Mouse (Mus musculus): ENCODE measurements at regions not wholly inside any gene's neighbourhood (a gene's known extent, or its start where the extent isn't known, plus 50 kb on each side); places are given as distances from the start of the nearest gene placed in this dataset.
A peak's percentile ranks its signal among the peaks of the same experiment; 100 is the strongest.

DNA sequence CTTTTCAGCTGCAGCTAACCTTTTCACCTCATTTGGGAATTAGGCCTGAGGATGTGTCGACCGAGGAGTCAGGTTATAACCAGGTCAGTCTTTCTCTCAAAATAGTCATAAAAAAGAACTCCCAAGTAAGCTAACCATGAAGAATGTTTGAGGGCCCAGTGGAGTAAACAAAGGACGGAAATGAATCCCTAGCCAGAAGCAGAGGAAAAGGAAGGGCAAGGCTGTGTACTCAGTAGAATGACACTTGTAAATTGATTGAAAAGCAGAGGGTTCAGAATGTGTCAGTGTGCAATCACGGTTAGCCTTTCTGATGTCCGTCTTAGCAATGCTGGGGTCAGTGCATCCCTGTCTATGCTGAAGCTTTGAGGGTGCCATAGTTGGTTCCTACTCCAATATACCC is 149.3 kb upstream of the Ghitm start:
- WGBS: 23% methylated on average over 5 of the region's 5 CpGs
- H3K4me1 ChIP-seq: no peaks in the 10 kb centered on the region

DNA sequence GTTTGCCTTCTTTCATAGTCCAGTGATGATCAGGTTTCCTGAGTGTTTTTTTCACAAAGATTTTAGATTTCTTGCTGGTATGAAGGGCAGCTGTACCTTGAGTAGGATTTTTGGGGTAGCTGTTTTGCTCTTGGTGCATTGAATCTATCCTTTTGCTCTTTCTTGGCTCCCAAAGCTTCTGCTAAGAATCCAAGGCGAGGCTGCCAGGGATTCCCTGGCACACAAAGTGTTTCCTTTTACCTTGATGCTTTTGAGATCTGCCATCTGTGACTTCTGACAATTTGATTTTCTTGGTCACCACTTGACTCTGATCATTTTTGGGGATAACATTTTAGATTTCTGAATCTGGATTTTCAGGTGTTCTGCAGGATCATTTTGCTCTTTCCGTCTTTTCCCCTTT is 144.3 kb upstream of the Ghitm start:
- no peak overlapping the region for H3K27ac ChIP-seq
- H3K9ac ChIP-seq: no peak overlapping the region
- H3K4me1 ChIP-seq: no peaks in the 10 kb centered on the region
- ATAC-seq (replicated peaks; ENCODE audit: low FRiP score): no peak
- H3K36me3 ChIP-seq: no peaks in the 10 kb centered on the region
- H3K9me3 ChIP-seq (replicated peaks): no peaks in the 10 kb centered on the region
- no peaks in the 10 kb centered on the region for H3K27me3 ChIP-seq
- WGBS: 63% methylated on average over 2 of the region's 2 CpGs
- no peak overlapping the region for H3K4me2 ChIP-seq
- no peak overlapping the region for H3K4me3 ChIP-seq (replicated peaks)

More for the DNA sequence above, 149.3 kb upstream of the Ghitm start:
- H3K9me3 ChIP-seq (replicated peaks): no peaks in the 10 kb centered on the region
- H3K9ac ChIP-seq: no peak overlapping the region
- no peaks in the 10 kb centered on the region for H3K36me3 ChIP-seq
- H3K4me3 ChIP-seq (replicated peaks): no peak overlapping the region
- H3K27ac ChIP-seq: no peak overlapping the region
- H3K27me3 ChIP-seq: no peaks in the 10 kb centered on the region
- no peak; the same call in 1 of the 2 replicates for ATAC-seq (replicated peaks; ENCODE audit: low FRiP score)
- H3K4me2 ChIP-seq: no peak overlapping the region

DNA sequence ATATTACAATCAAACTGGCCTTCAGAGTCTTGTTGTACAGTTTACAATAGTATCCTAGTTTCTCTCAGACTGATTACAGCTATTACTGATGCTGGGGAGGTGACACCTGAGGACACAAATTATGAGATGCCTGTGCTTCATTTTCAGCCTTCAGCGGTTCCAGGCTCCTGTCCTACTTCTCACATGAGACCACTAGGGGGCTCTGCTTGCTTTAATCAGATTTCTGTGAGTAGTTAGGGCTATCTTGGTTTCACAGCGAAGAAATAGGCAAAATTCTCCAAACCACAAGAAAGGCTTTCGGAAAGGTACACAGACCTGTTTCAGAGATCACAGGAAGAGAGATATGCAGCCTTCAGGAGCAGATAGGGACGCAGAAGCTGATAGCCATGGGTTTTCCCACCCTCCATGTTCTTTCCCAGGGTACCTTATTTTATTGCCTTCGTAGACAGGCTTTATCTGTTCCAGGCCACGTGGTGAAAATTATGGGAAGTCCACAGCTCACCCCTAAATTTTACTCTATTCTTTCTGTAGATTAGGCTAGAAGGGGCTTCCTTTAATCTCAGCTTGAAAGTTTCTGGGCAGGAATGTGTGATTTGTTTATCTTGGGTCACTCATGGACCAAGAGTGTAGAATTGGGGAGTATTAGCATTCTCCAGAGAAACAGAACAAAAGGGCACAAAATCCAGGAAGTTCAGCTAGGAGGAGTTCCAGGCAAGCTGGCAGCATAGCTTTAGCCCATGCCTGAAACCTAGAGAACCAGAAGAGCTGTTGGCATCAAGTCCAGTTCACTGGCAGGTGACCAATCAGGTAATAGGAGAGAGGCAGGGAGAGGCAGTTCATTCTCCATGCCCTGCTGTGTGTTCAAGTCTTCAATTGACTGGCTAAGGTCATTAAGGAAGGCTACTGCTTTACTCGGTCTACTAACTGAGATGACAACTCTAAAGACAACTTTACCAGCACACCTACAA is 141.9 kb upstream of the Ghitm start:
- Histone ChIP-seq H3K4me3 (replicated peaks) (no peak overlapping the region), H3K4me2 (no peak overlapping the region), H3K27ac (no peak overlapping the region), H3K4me1 (no peaks in the 10 kb centered on the region), H3K9me3 (replicated peaks) (no peaks in the 10 kb centered on the region), H3K9ac (no peak overlapping the region), H3K27me3 (no peaks in the 10 kb centered on the region), H3K36me3 (no peaks in the 10 kb centered on the region)
- 59% methylated on average over 7 of the region's 7 CpGs for WGBS
- no peak for ATAC-seq (replicated peaks; ENCODE audit: low FRiP score)

DNA sequence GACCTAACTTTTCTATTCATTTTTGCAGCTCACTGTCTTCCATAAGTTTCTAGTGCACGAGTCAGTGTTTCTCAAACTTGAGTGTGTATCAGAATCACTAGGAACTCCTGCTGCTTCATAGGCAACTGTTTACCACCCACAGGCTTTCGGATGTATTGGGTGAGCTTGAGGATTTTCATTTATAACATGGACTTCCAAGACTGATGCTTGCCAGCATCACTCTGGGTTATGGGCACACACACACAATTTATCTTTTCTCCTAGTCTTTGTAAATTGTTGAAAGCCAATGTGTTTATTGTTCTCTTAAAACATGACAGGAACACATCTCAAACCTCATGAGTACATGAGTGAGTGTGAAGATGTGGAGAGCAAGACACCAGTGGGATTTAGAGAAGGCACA is 137.0 kb upstream of the Ghitm start:
- no peak overlapping the region for H3K4me2 ChIP-seq
- H3K36me3 ChIP-seq: no peaks in the 10 kb centered on the region
- H3K27me3 ChIP-seq: no peaks in the 10 kb centered on the region
- no peaks in the 10 kb centered on the region for H3K9me3 ChIP-seq (replicated peaks)
- no peak for ATAC-seq (replicated peaks; ENCODE audit: low FRiP score)
- no peak overlapping the region for H3K27ac ChIP-seq
- H3K4me1 ChIP-seq: 0 out of 2 replicates have a peak, but pooled peaks cover 3% of the 10 kb centered on the region
- no peak overlapping the region for H3K9ac ChIP-seq
- no peak overlapping the region for H3K4me3 ChIP-seq (replicated peaks)
- 76% methylated on average over 2 of the region's 2 CpGs for WGBS

DNA sequence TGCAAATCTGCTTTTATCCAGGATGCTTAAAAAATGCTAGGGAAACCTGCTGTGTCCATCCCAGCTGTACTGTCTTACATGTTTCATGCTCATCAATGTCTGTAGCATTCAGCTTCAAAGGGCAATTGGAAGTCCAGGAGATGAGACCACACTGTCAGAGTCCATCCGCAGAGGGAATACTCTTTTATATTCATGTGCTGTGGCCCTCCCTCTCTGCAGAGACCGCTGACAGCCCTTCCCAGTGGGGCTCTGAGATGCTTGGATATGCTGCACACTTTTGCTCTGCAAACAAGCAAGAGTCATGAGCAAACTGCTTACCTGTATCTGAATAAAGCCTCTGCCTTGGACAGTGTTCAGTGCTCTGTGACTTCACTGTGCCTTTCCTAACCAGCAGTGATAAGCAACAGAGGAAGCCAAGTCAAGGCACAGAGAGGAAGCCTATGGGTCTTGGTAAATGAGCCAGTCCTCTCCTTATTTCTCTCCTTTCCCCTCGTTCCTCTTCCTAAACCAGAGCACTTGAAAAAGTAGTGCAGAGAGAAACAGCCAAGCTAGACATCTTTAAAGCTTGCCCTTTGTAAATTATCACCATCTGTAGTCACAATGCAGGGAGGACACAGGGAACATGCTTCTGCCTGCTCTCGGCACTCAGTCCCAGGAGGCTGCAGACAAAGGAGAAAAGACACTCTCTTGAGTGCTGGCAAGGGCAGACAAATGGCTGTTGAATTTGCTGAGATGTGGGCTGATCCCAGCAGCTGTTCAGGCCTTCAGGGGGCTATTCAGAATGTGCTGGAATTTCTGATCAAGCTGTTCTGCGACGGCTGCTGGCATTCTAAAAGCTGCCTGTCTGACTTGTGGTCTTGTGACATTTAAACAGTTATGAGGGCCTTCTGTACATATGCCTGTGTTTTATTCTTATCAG is 136.2 kb upstream of the Ghitm start:
- H3K9ac ChIP-seq: no peak overlapping the region
- no peak for ATAC-seq (replicated peaks; ENCODE audit: low FRiP score)
- no peak overlapping the region for H3K27ac ChIP-seq
- no peaks in the 10 kb centered on the region for H3K9me3 ChIP-seq (replicated peaks)
- 42% methylated on average over 6 of the region's 6 CpGs for WGBS
- no peak overlapping the region for H3K4me3 ChIP-seq (replicated peaks)
- 0 out of 2 replicates have a peak, but pooled peaks cover 3% of the 10 kb centered on the region for H3K4me1 ChIP-seq
- no peaks in the 10 kb centered on the region for H3K36me3 ChIP-seq
- no peaks in the 10 kb centered on the region for H3K27me3 ChIP-seq
- no peak overlapping the region for H3K4me2 ChIP-seq

DNA sequence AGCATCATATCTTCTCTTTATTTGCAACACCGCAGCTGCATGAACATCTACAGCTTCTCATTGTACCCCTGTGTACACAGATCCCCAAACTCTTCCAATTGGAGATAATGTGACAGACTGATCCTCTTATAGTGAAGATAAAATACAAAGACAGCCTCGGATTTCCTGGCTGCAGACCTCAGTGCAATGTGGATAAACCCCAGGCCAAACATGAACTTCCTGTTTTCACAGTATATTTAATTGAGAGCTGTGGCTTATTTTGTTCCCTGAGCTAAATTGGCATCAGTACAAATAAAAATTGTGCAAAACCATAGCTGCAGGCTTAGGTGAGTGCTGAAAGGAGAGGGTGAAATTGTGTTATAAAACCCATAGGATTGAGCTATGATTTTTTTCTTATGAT is 134.8 kb upstream of the Ghitm start:
- H3K4me2 ChIP-seq: no peak overlapping the region
- H3K36me3 ChIP-seq: no peaks in the 10 kb centered on the region
- no peak overlapping the region for H3K4me3 ChIP-seq (replicated peaks)
- no peaks in the 10 kb centered on the region for H3K9me3 ChIP-seq (replicated peaks)
- H3K27ac ChIP-seq: no peak overlapping the region
- H3K4me1 ChIP-seq: 0 out of 2 replicates have a peak, but pooled peaks cover 3% of the 10 kb centered on the region
- no peak for ATAC-seq (replicated peaks; ENCODE audit: low FRiP score)
- no peaks in the 10 kb centered on the region for H3K27me3 ChIP-seq
- H3K9ac ChIP-seq: no peak overlapping the region
- WGBS: 64% methylated on average over 2 of the region's 2 CpGs

DNA sequence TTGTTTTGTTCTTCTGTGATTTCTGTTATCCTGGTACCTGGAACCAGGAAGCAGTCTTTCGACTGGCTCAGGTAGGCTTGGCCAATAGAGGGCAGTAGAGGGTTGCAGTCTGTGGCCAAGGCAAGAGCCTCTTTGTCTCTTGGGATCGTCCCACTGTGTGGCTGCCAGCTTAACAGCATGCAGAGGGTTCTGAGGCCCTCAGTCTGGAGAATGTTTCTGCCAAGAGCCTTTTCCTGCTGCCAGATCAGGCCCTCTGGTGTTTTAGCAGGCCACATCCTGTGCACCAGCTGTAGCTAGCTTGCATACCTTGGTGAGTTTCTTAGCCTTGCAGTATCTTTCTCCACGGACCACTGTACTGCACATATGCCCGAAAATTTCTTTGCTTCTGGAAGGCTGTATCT is 103.6 kb upstream of the Ghitm start:
- Histone ChIP-seq H3K27me3 (no peaks in the 10 kb centered on the region), H3K36me3 (no peaks in the 10 kb centered on the region), H3K4me1 (no peaks in the 10 kb centered on the region), H3K4me2 (no peak overlapping the region), H3K9me3 (replicated peaks) (no peaks in the 10 kb centered on the region), H3K27ac (no peak overlapping the region), H3K9ac (no peak overlapping the region), H3K4me3 (replicated peaks) (no peak overlapping the region)
- 37% methylated on average over 4 of the region's 4 CpGs for WGBS
- ATAC-seq (replicated peaks; ENCODE audit: low FRiP score): 0 out of 2 replicates have a peak, but pooled peaks have one; percentile 22

DNA sequence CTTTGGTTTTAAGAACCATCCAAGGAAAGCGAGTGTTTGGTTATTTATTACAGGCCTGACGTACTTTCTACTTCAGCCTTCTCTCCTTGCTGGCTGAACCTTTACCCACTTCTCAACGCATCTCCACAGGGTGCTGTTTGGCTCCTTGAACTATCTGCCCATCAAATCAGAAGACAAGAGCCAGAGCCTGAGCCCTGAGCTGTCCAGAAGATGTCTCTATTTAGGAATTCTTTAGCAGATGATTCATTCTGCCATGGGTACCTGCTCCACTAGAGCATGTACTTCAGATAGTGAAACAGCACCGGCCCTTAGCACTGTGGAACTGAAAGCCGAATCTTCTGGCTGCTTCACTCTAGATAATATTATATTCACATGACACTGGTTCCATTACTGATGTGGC is 102.1 kb upstream of the Ghitm start:
- Histone ChIP-seq H3K4me2 (no peak overlapping the region), H3K9ac (no peak overlapping the region), H3K27me3 (no peaks in the 10 kb centered on the region), H3K4me3 (replicated peaks) (no peak overlapping the region), H3K4me1 (no peaks in the 10 kb centered on the region), H3K27ac (no peak overlapping the region), H3K9me3 (replicated peaks) (no peaks in the 10 kb centered on the region), H3K36me3 (no peaks in the 10 kb centered on the region)
- 86% methylated on average over 5 of the region's 5 CpGs for WGBS
- ATAC-seq (replicated peaks; ENCODE audit: low FRiP score): no peak

DNA sequence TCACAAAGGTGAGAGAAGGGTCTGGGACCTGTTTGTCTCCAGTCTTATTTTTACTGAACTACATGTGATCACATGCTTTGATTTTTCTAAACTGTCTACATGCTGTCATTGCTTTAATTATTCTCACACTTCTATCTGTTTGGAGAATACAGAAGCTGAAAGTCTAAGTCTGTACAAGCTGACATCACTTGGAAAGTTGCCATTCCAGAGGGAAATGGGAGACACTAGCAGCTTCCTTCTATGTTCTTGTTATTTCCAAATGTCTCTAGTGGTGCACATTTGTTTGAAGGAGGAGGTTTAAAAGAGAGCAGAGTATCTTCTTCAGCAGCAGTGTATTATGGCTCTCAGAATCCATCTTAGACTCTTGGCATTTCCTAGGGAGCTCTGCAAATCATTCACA is 73.2 kb upstream of the Ghitm start:
- Histone ChIP-seq H3K9ac (no peak overlapping the region), H3K4me2 (no peak overlapping the region), H3K4me1 (no peaks in the 10 kb centered on the region), H3K9me3 (replicated peaks) (no peaks in the 10 kb centered on the region), H3K27ac (no peak overlapping the region), H3K4me3 (replicated peaks) (no peak overlapping the region), H3K27me3 (no peaks in the 10 kb centered on the region), H3K36me3 (no peaks in the 10 kb centered on the region)
- ATAC-seq (replicated peaks; ENCODE audit: low FRiP score): no peak

DNA sequence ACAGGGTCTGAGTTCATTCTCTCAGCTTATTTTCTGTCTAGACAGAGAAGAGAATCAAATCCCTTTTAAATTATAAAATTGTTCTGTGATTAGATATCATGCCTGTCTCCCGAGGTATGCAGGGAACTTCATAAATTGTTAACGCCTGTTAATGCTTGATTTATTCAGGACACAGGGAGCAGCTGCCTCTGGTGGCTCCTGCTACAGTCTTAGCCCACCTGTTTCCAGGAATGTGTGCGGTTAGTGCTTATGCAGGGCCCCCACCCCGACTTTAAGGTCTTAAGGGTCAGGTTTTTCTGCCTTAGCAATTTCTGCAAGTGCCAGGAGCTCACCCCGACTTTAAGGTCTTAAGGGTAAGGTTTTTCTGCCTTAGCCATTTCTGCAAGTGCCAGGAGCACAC is 54.7 kb upstream of the Ghitm start:
- Histone ChIP-seq H3K27me3 (no peaks in the 10 kb centered on the region), H3K27ac (no peak overlapping the region), H3K9ac (no peak overlapping the region), H3K4me2 (no peak overlapping the region), H3K9me3 (replicated peaks) (no peaks in the 10 kb centered on the region), H3K4me3 (replicated peaks) (no peak overlapping the region), H3K4me1 (no peaks in the 10 kb centered on the region), H3K36me3 (no peaks in the 10 kb centered on the region)
- no peak for ATAC-seq (replicated peaks; ENCODE audit: low FRiP score)
- 71% methylated on average over 5 of the region's 5 CpGs for WGBS
